Mouse (Mus musculus) spleen, embryonic (tissue): ENCODE data around the gene Map1lc3a.

Experiments
- CTCF ChIA-PET: fragments of 350-600 bp; sonication (Branson Sonifier 250); formaldehyde crosslinking; loops from one replicate; lab custom pipeline; 2022; lab: Charles Lee

The Map1lc3a gene

DNA sequence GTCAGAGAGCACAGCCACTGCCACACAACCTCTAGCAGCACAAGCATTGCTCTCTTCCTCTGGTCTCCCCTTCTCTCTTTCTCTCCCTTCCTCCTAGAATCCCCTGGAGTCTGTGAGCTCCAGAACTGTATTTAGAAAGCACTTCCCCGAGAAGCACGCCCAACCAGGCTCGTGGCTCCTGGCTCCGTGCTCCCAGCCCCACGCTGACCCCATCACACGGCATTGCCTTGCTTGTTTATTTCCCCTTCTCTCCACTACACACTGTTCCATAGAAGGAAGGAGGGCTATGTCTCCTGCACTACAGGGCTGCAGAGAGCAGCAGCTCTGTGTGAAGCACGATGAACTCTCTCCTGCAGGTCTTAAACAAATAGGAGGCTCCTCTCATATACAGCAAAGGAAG is 8.6 kb downstream of the Map1lc3a start:
- CTCF ChIA-PET = no interaction called here

DNA sequence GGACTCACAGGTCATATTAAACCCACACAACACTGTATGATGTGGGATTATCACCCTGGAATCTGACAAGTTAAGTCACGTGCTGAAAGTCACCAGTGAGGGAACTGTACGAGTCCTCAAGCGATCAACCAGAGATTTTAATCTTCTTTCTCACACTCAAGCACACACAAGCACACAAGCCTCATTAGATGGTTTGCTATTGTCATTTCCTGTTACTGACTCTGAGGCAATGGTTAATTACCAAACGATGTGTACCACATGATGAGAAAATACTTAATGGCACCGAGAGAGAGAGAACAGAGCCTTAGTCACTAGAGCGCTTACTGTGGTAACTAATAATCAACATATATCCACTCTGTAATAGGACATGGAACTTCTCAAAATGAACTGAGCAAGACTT is 9.6 kb downstream of the Map1lc3a start:
- CTCF ChIA-PET = no interaction called here

DNA sequence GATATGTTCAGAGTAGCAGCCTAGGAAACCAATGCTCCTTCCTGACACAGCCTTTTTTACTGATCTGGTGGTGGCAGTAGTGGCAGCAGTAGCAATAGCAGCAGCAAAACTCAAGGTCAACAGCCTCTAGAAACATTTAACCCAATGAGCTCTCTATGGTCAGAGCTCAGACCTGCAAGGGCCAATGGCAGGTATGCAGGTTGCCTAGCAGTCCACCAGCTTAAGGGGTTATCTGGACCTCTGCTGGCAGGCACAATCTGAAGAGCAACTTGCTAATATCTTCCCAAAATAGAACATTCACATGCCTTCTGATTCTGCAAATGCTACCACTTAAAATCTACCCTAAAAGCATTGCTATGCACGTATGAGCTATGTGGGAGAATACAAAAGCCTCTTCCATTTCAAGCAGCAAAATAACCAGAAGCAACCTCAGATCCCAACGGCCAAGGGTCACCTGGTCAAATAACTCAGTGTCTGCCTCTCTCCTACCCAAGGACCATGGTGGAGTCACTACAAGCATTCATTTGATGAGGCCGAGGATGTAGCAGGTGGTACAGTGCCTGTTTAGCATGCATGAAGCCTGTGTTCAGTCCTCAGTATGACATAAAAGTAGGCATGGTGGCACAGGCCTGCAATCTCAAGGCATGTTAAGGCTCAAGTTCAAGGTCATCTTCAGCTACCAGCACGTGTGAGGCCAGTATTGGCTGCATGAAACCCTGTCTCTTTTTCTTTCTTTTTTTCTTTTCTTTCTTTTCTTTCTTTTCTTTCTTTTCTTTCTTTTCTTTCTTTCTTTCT is 11.6 kb downstream of the Map1lc3a start:
- CTCF ChIA-PET = no interaction called here

DNA sequence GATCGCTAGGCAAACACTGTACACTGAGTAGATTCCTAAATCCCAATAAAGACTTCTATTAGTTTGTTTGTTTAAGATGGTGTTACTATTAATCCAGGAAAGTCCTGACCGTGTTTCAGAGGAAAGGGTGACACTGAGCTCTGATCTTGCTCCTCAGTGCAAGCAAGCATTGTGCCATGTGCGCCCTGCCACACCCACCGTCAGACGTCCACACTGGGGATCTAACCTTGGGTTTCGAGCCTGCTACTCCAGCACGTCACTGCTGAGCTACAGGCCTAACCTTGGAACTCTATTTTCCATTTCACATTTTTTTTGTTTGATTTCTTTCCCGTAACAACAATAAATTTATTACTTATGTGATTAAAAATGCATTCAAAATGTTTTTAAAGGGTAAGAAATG is 14.0 kb downstream of the Map1lc3a start:
- CTCF ChIA-PET = no interaction called here

DNA sequence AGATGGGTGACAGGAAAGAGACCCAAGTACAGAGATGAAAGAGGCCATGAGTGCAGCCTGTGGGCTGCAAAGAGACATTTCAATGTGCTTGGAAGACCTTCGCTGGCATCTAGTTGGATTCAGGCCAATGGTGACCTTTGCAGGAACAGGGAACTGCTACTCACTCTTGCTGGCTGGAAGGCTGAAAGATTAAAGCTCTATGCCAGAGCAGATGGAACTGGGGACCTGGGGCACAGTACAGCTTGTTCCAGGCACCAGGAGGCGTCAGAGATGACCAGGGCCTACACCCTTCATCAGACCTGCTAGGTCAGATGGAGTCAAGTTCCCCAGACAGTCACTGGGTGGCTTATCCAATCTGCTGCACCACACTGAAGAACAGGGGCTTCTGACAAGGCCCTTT is 17.3 kb downstream of the Map1lc3a start:
- CTCF ChIA-PET = no interaction called here

DNA sequence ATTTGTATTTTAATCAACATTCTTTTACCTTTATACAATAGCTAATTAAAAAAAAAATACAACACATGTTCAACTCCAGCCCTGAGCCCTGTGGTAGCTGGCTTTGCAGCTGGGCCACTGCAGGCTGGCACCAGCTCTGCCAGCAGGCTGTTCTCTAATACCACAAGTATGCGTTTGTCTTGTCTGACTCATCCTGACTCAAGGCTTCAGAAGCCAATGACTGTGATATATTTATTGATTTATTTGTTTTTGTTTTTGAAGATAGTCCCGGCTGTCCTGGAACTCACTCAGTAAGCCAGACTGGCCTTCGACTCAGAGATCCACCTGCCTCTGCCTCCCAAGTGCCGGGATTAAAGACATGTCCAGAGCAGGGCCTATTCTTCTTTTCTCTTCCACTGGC is 17.8 kb downstream of the Map1lc3a start:
- CTCF ChIA-PET = no interaction called here

DNA sequence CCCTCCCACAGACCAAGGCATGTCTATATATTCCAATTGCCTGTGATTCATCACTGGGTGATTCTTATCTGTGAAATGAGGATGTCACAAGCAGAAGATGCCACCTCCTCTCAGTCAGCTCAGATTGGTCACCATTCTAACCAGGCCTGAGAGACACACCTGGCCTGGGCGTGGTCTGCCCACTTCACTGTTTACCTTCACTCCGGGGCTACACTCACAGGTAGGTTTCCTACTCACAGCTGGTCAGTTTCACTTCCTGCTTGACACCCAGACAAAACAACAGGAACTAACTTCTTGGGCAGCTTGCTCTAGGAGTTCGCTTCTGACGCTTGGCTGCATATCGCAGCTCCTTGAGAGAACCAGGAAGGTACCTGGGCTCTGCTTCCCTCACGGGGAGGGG is 19.4 kb downstream of the Map1lc3a start:
- CTCF ChIA-PET = no interaction called here

DNA sequence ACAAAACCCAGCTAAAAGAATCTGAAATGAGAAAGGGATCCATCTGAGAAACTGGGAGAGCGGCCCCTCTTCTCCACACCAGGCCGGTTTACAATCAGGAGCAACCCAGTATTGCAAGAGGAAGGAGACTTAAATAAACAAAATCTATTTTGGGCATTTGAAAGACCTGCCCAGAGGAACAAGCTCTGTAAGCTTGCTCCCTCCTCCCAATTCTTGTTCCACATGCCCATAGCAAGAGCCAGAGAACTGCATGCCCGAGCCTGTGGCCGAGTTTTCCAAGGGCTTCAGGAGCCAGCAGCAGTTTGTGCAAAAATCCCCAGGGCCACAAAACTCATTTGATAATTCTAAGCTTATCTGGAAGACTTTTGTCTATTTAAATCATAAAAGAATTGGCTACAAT is 23.5 kb downstream of the Map1lc3a start:
- CTCF ChIA-PET = no interaction called here

DNA sequence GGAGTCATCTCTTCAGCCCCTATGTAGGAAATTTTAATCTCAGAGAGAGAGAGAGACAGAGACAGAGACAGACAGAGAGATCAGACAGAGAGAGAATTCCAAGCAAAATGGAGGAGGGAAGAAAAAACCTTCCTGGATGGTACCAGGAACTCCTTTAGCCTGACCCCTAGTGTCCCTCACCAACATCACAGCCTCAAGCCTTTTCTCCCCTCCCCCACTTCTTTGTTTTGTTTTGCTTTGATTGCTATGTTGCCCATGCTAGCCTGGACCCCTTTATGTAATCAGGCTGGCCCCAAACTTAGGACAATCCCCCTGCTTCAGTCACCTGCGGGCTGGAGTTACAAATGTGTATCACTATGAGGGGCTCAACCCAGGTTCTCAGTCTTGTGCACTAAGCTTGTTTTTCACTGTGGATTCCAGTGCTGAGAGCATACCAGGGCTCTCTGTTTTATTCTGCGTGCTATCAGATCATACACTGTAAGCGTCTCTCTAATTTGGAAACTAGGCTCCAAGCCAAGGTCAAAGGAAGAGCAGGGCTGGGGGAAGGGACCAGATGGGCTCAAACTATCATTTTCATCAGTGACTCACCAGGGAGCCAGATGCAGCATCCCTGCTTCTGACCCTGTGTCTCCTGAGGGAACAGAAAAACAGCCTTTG is 33.0 kb downstream of the Map1lc3a start:
- CTCF ChIA-PET = interaction anchor here (0.6 kb wide), 1 partner anchor 42 kb away, joined by 4 read pairs; no protein-coding TSS in a partner anchor

DNA sequence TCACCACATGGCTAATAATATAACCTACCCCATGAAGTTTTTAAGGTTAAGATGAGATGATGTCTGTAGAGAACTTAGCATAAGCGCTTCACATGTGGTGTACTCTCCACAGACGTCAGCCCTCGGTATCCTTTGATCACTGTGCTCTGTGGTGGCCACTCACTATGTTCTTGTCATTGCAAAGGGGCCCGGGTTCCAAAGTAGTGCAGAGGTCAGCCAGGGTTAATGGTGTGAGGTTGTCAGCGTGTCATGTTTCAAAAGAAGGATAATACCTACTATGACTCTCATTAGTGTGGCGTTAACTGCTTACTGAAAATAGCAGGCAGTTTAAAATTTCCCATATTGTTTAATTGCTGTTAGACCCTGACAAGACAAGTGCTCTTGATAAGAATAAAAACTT is 37.6 kb downstream of the Map1lc3a start:
- CTCF ChIA-PET = no interaction called here

DNA sequence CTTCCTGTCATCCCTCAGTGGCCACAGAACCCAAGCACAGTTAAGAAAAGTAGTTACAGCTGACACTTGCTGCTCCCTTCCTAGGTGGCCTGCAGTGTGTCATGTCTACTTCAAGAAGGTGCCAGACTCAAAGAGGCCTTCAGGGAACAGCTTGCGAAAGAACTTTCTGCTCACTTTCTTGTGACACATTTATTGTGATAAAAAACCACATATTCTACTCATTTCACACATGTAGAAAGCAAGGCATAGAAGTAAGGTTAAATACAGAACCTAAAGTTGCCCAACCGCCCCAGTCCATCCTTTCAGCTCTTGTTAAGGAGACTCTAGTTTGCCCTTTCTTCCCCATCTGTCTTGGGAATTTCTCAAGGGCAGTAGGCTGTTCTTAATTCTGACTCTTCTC is 42.5 kb downstream of the Map1lc3a start:
- CTCF ChIA-PET = no interaction called here

DNA sequence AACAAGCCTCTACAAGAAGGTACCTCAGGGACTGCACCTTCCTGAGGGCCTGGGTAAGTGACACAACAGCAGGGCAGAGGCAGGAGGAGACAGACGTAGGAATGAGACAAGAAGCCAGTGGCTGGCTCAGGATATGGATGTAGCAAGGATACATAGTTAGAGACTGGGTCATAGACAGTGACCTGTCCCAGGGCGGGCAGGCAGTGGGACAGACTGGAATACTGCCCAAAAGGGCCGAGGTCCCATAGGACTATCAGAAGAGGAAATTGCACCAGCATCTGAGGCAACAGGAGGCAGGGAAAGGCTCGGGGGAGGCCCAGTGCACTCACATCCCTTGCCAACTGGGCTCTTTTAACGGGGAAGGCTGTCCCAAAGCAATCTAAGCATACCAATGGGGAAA is 44.5 kb downstream of the Map1lc3a start:
- CTCF ChIA-PET = no interaction called here

DNA sequence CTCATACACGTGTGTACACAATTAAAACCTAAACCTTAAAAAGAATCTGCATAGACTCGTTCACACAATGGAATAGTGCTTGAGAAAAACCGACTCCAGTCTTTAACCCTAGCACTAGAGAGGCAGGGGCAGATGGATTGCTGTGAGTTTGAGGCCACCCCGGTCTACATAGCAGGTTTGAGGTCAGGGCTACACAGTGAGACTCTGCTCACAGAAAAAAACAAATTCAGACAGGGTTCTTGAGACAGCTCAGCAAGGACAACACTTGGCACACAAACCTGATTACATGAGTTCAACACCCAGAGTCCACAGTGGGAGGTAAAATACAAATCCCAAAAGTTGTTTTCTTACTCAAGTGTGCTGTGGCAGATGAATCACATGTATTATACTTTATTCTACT is 49.9 kb downstream of the Map1lc3a start:
- CTCF ChIA-PET = interaction anchor here (0.6 kb wide), 1 partner anchor 125 kb away, joined by 3 read pairs; no protein-coding TSS in a partner anchor
